Mouse (Mus musculus) urinary bladder, postnatal 36 days (tissue): ENCODE measurements around the gene Szrd1.
"Not testable (repeated sequence)": the region's sequence is repeated elsewhere in the genome, so short reads cannot be mapped to it uniquely, and the experiment has no call there.

Experiments
- DNase-seq, 2 experiments: peaks; one replicate each; pipeline ENCODE4 v3.0.0; 2022; ENCODE audit warnings: low spot score in 2 of 2, mixed read lengths in 1 of 2

Gene Szrd1

DNA sequence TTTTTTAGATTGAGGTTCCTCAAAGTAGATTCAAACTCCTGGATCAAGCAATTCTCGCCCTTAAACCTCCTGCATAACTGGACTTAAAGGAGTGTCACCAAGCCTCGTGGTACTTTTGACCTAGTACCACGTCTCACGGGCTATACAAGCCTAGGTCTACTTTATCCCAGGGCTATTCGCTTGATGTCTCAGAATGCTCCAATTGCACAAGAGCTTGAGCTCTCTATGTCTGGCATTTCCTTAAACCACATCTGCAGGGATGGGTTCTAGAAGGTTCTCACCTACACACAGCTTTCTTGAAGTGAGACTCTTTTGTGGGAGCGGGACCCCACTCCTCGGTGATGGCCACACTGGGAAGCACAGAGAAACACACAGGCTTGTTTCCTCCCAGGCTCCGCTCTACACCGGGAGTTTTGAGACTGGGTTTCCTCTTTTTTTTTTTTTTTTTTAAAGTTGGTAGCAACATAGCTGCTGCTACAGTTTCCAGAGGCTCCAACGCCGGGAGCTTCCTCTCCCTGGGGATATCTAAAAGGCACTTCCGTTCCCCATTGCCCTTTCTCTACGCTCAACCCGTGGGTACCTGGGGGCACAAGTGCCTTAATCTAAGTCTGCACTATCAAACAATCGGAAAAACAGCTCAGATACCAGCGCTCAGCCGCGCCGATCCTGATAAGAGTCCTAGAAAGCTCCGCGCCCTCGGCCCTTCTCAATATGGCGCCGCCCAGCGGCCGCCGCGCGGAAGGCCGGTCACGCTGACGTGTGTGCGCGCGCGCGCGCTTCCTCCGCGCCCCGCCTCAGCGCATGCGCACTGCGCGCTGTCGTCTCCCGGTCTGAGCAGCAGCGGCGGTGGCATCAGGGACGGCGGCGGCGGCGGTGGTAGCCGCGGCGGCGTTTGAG, 7.8 kb upstream of the Szrd1 start, which contains the start of gene Fbxo42:
Gene Fbxo42, plus strand, starts transcription at position 802 of the 897 bp plus-strand sequence.
- DNase-seq: peak; percentile 92 to 94

DNA sequence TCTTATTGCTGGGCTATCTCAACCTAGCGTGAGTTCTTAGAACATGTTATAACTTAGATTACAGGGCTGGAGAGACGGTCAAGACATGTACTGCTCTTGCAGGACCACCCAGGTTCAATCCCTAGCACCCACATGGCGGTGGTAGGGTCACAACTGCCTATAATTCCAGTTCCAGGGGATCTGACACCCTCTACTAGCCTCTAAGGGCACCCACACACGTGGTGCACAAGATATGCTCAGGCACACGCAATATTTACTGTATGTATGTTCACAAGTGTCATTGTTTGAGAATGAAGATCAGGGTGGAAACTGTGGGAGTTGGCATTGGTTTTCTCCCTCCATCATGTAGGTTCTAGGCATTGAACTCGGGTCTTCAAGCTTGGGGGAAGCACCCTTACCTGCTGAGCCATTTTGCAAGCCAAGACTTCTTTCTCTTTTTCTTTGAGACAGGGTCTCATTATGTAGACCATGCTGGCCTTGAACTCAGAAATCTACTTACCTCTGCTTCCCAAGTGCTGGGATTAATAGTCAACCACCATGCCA, 7.0 kb upstream of the Szrd1 start:
- no peak for DNase-seq

DNA sequence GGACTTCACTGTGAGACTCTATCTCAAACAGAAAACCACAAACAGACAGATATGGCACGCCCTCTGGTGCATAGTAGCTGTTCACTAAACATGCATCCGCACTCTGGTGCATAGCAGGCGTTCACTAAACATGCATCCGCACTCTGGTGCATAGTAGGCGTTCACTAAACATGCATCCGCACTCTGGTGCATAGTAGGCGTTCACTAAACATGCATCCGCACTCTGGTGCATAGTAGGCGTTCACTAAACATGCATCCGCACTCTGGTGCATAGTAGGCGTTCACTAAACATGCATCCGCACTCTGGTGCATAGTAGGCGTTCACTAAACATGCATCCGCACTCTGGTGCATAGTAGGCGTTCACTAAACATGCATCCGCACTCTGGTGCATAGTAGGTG, 5.5 kb upstream of the Szrd1 start:
- DNase-seq: not testable (repeated sequence)

DNA sequence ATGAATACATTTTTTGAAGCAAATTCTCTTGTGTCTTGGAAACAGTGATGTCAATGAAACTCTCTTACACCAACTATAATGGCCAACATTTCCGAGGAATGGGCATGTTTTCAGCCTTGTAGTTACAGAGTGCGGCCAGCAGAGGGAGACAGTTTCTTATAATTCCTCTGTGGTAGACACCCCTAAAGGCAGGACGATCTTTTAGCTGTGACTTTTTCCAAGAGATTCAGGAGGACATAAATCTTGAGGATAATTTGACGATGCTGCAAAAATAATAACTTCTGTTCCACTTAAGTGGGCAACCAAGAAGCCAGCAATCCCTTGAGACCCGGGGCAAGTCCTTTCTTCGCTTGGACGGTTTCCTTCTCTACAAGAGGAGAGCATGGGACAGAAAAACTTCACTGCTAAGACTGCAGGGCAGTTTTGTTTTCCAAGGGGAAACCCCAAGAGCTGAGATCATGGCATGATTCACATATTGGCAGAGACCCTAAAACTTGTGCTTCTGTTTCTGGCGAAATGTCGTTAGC, 2.8 kb upstream of the Szrd1 start:
- peak in 1 of 2 experiments; percentile 81 for DNase-seq

DNA sequence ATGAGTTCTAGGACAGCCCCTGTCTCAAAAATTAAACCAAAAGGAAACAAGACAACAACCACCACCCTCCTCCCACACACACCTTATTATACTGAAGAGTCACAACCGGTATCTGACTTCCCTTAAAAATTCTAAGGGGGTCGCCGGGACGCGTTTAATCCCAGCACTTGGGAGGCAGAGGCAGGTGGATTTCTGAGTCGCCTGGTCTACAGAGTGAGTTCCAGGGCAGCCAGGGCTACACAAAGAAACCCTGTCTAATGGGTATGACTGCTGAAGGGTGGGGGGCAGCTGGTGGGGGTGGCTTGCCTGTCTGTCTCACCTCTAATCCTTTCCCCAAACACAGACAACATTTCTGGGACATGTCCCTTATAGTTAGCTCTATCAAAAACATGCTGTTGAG, 1.4 kb upstream of the Szrd1 start:
- no peak for DNase-seq

DNA sequence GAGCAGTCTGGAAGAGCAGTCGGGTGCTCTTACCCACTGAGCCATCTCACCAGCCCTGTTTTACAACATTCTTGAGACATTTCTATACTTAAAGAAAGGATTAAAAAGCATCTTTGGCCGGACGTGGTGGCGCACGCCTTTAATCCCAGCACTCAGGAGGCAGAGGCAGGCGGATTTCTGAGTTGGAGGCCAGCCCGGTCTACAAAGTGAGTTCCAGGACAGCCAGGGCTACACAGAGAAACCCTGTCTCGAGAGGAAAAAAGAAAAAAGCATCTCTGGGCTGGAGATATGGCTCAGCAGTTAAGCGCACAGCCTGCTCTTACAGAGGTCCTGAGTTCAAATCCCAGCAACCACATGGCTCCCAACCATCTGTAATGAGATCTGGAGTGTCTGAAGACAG, 779 bp upstream of the Szrd1 start:
- not testable (repeated sequence) for DNase-seq

DNA sequence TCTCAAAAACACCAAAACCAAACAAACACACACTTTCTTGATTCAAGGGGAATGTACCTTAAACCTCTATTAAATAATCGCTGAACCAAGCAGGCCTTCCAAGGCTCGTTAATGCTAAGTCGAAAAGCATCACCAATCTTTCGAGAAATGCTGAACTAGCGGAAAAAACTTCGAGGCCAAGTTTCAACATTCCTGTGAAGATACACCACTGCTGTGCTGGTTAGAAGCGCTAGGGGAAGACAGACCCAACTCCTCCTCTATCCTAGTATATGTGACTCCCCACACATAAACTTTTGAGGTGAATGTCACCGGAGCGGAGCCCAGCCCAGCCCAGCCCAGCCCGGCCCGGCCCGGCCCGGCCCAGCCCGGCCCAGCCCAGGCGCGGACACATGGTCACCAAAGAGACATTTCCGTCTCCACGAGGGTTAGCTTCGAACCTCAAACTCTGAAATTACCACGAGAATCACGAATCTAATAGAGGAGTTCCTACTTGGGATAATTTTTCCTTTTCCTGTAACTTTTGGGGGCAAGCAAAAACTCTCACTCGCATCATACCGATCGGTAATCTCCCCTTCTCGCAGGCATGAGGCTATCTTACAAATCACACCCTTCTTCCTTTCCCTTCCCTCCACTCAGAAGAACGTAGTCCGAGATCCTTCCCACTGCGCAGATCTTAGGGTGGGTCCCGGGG, 1.0 kb downstream of the Szrd1 start:
- DNase-seq: no peak

DNA sequence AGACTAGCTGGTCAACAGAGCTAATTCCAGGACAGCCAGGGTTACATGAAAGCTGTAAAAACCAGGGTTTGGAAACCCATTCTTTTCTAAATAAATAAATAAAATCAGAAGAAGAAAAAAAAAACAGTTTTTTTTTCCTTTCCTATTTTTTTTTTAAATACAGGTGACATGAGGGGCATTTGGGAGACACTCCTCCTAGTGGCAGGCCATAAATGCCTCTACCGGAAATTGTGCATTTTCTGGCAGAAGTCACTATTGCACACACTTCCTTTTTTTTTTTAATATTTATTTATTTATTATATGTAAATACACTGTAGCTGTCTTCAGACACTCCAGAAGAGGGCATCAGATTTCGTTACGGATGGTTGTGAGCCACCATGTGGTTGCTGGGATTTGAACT, 1.8 kb downstream of the Szrd1 start:
- DNase-seq: not testable (repeated sequence)

DNA sequence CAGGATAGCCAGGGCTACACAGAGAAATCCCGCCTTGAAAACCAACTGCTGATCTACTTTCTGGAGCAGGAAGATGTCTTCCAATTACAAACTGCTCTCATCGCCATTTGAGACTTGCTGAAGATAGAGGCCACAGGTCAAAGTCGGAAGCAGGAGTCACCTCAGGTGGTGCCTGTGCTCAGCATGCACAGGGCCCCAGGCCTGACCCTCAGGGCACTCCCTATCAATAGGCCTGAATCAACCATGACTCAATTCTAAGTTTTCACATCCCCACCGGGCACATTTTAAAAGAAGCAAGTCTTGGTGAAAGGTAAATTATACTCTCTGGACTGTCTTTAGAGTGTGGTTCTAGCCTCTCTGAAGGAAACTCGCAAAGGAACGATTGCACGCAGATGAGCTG, 3.4 kb downstream of the Szrd1 start:
- DNase-seq: no peak

DNA sequence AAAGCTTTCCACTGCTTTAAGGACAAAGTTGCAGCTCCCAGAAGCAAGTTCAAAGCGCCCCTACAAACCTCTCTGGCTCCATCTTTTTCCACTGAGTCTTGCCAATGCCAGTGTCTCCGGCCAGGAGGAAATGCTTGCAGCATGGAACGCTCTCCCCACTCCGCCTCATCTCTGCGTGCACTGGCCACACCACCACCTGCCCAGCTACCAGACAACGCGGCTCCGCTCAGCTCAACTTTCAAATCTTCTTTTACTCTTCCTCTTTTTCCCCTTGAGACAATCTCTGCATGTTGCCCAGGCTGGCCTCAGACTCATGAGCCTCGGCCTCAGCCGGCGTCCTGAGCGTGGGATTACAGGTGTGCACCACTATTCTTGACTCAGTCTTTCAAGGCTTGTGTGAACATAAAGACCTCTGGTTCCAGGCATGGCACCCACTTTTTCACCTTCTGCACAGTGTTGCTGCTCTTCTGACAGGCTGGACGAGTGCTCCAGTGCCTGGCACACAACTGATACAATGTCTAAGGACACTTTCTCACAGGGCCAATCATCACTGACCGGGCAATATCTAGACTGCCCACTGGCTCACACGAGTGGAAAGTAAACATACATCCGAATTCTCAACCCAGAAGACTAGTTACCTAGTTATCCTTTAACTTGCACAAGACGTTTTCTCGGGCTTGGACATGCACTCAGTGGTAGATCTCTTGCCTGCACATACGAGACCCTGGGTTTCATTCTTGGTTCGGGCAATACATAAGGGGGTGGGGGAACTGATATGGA, 4.6 kb downstream of the Szrd1 start:
- no peak for DNase-seq

DNA sequence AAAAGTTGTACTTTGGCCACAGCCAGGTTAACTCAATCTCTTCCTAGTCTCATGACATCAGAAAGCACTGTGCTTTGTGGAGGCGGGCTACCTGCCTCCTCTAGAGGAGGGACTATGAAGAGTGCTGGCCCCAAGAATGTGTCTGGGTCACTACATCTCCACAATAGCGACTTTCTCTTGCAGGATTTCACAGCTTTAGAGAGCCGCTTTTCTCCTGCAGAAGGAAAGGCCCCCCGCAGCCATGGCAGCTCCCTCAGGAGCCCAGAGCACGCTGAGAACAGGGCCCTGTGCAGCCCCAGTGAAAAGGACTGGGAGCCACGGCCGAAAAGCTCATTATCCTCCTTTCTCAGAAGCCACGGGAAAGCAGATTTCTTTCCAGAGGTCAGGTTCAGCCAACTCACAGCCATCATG, 5.5 kb downstream of the Szrd1 start:
- DNase-seq: no peak

DNA sequence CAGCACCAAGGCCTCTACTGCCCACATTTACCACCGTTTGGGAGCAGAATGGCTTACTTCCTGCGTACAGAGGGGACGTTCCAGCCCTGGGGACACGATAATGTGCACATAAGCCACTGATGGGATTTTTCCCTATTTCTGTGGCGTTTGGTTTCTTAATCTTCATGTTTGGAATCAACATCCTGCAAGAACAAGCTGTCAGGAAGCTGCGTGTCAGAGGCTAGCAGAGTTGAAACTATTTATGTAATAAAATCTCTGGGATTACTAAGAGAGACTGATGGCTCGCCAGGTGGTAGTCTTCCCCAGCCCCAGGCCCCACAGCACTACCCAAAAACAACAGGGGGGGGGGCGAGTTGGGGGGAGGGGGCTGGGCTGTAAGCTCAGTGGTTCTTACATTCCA, 6.3 kb downstream of the Szrd1 start:
- no peak for DNase-seq

DNA sequence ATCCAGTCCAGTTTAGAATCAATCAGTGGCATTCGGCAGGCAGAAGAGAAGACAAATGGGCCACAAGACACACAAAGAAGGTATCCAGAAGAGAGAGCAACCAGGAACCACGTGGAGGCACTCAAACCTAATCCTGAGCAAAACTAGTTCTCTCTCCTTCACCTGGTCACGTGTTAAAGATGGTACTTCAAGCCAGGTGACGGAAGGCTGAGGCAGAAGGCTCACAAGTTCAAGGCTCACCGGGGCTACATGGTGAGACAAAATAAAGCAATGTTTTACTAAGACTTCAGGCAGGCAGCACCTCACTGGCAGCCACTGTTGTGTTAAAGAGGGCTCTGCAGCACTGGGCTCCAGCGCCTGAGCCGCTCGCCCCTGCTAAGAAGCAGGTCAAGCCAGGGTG, 7.4 kb downstream of the Szrd1 start:
- DNase-seq: no peak

DNA sequence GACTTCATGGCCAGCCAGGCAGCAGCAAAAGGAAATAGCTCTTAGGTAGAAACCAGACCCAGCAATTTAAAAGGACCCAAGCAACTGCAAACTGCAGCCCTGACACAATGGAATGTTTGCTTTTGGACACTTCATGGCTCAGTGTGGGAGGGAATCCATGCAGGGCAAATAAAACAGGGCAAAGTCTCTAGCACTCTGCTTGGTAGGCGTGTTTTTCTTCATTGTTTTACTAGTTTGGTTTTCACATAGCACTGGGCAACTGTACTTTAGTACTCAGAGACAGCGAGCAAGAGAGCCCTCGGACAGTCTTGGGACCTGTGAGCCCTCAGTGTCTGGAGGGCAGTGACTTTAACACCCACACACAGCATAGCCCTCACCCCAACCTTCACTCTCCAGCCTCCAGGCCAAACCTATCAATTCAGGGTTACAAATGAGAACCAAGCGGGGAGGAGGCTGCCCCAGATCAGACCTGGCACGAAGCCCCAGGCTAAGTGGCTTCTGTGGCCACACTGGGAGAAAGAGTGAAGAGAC, 8.0 kb downstream of the Szrd1 start:
- DNase-seq: no peak

DNA sequence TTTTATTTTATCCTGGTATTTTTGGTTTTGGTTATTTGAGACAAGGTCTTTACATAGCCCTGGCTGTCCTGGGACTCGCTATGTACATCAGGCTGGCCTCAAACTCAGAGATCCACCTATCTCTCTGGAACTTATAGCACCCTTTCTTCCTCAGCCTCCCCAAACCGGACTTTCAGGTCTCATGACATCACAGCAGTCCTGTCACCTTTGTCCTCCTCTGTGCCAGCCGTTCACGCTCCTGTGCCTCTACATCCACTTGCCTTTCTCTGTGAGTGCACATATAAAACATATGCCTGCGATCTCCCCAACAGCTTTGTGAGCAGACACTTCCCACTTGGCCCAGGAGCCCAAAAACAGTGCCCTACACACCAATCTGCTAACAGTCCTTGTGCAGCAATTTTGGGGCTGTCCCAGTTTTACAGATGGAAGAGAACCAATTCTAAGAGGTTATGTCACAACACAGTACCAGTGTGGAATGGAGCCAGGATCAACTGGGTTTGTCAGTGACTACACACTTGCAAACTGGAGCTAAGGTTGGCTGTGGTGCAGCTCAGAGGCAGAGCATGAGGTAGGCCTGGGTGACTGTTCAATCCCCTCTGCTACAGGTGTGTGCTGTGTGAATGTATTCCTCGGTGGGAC, 8.8 kb downstream of the Szrd1 start:
- peak; percentile 70 to 75 for DNase-seq

DNA sequence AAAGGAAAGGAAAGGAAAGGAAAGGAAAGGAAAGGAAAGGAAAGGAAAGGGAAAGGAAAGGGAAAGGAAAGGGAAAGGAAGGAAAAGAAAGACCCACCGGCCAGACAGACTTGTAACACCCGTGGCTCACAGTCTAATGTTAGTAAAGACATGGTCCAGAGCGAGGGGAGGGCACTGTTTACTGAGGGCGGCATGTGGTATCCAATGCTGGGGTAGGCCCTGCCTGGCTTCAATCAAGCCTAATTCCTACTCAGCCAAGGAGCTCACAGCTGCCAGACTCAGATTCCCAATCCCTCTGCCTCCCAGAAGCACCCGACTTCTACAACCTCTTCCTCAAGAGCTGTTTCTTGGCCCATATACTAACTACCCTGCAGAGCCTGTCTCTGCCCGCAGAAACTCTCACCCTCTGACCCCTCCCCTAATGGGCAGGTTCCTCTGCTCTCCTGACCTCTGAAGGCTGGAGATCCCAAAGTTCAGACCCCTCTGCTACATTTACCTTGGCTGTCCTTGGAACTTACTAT, 10.3 kb downstream of the Szrd1 start:
- DNase-seq: no peak

DNA sequence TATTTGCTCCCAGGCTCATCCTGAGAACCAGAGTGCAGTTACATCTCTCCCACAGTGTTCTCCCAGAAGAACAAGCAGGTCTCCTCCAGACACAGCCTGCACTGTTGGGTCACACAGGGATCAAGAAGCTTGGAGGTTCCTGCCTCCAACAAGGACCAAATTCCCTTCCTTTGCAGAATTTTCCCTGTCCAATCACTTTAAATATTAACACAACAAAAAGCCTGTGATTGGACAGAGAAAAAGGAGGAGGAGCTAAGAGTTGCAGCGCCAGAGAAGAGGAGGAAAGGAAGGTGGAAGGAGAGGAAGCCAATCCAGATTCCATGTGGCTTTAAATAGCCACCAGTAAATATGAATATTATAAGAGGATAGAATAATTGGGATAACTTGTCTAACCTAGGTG, 16.5 kb downstream of the Szrd1 start:
- DNase-seq: no peak

DNA sequence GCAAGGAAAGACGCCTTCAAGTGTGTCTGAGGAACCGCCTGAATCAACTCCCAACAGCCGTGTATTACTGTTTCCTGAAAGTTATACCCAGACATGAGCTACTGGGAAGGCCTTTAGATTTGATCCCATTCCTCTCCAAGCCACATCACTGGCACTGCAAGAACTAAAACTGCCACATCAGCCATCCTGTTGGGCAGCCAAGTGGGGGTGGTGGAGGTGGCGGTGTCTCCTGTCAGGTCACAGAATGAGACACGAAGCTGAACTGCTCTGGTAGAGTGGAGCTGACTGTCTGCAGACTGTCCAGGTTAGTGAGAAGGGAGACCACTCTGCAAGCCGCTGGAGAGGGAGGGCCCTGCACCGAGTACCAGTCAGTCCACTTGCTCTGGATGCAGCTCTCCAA, 16.9 kb downstream of the Szrd1 start:
- no peak for DNase-seq

DNA sequence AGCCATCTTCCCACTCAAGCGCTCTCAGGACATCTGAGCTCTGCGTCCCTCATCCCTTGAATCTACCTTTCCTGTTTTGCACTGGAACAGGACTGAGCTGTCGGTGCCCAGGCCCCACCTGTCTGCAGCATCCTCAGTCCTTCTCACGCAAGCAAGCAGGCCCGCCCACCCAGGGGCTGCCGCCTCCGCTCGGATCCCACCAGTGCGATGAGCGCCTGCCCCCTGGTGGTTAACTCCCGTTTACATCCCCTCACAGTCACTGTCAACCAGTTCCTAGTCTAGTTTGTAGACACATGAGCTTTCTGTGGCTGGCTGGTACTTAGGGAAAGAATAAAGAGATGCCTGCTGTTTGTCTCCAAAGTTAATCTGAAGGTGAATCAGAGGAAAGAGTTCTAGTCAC, 18.9 kb downstream of the Szrd1 start:
- no peak for DNase-seq

DNA sequence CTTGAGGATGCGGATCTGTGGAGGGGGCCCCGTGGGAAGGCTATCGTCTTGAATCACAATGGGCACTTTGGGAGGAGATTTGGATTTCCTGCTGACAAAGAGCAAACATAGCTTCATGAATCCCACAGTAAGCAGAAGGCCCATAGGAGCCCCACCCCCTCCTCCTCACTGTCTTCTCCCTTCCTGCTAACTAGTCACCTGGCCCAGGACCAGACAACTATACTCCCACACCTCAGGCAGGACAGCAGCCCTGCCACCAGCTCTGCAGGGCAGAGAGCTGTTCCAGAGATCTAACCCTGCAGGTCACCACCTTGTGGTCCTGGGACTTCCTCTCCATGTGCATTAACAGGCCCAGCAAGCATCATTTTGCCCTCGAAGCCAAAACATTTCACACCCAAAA, 20.9 kb downstream of the Szrd1 start:
- no peak for DNase-seq

DNA sequence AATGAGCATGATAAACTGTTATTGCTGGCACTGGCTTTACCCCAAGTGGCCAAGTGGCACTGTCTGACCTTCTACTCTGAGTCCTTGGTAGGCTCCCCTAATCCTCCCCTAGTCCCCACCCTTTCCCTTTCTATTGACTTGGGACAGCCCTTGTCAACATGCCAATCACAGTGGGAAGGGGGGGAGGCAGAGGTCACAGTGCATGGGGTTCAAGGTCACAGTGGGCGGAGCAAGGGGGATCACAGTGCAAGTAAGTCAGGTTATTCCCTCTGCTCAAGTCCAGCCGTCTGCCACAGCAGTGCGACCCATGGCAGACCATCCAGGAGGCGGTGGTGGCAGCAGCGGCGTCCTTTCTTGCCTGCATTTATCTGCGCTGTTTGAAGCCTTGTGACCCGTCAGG, 24.2 kb downstream of the Szrd1 start:
- DNase-seq: no peak
